Mouse (Mus musculus) spleen, postnatal 0 days (tissue): ENCODE measurements around the gene Rxfp3. TPM values are rescaled to one million over a fixed set of nuclear protein-coding genes. Genes with fewer than 3 reads are reported as not detected.

Experiments used
- polyA plus RNA-seq: library from polyadenylated mRNA; unstranded; fragments of >200 nt; fragmentation: Nextera tagmentation; extraction: Ambion mirVana; gene quantifications from 2 replicates; pipeline ENCODE4 v1.2.1, GENCODE M21; 2015

The Rxfp3 gene
- polyA plus RNA-seq, result not detected in 2 replicates

GRCm38 (mm10) chr15:11037711-11038110 is at the start of gene Rxfp3:
Gene Rxfp3, minus strand, starts transcription at chr15:11037991.

GRCm38 (mm10) chr15:11064558-11065411 is 27.0 kb upstream of the Rxfp3 start, which contains the start of gene Adamts12:
Gene Adamts12, plus strand, starts transcription at chr15:11064790.

GRCm38 (mm10) chr15:11000421-11000820 is 37.4 kb downstream of the Rxfp3 start, which contains the start of gene Slc45a2:
Gene Slc45a2, plus strand, starts transcription at chr15:11000721.

Other genes starting within 250 kb of the Rxfp3 start
- 2.0 and 3.5 TPM in 2 replicates for gene C1qtnf3, start 85.7 kb downstream of the Rxfp3 start, polyA plus RNA-seq
- 4.2 and 4.7 TPM in 2 replicates for gene Amacr, start 56.2 kb downstream of the Rxfp3 start, polyA plus RNA-seq
- gene Slc45a2, start 37.3 kb downstream of the Rxfp3 start, polyA plus RNA-seq, result 0.04 TPM in 1 of 2 replicates, not detected in the other
- gene Adamts12, start 26.8 kb upstream of the Rxfp3 start, polyA plus RNA-seq, result 1.1 and 1.3 TPM in 2 replicates